Mouse (Mus musculus): ENCODE measurements around the gene Mrpl17. TPM values are rescaled to one million over a fixed set of nuclear protein-coding genes. Genes with fewer than 3 reads are reported as not detected.
"Not testable (repeated sequence)": the region's sequence is repeated elsewhere in the genome, so short reads cannot be mapped to it uniquely, and the experiment has no call there.

Gene Mrpl17
- 43.5 and 55.5 TPM in 2 replicates for total RNA-seq (2017)

GRCm38 (mm10) chr7:105810877-105811489 lies at the start of gene Mrpl17:
Gene Mrpl17, minus strand, starts transcription at chr7:105811099.
- peak; percentile 97 for ATAC-seq (replicated peaks in 1 of 2; ENCODE audit: insufficient read depth in 1 of 2, low FRiP score in 2 of 2, low TSS enrichment in 1 of 2, low read depth in 1 of 2, poor library complexity in 2 of 2, severe bottlenecking in 2 of 2)

- ATAC-seq (replicated peaks in 1 of 2; ENCODE audit: insufficient read depth in 1 of 2, low FRiP score in 2 of 2, low TSS enrichment in 1 of 2, low read depth in 1 of 2, poor library complexity in 2 of 2, severe bottlenecking in 2 of 2), result not testable (repeated sequence)
Observed at GRCm38 (mm10) chr7:105855718-105856560, 45.0 kb upstream of the Mrpl17 start.

- ATAC-seq (replicated peaks in 1 of 2; ENCODE audit: insufficient read depth in 1 of 2, low FRiP score in 2 of 2, low TSS enrichment in 1 of 2, low read depth in 1 of 2, poor library complexity in 2 of 2, severe bottlenecking in 2 of 2), result no peak
Observed at GRCm38 (mm10) chr7:105824281-105824680, 13.4 kb upstream of the Mrpl17 start.

- ATAC-seq (replicated peaks in 1 of 2; ENCODE audit: insufficient read depth in 1 of 2, low FRiP score in 2 of 2, low TSS enrichment in 1 of 2, low read depth in 1 of 2, poor library complexity in 2 of 2, severe bottlenecking in 2 of 2), result peak; percentile 37 to 69; a peak in 1 of 4 replicates
Observed at GRCm38 (mm10) chr7:105818483-105818882, 7.6 kb upstream of the Mrpl17 start.

- ATAC-seq (replicated peaks in 1 of 2; ENCODE audit: insufficient read depth in 1 of 2, low FRiP score in 2 of 2, low TSS enrichment in 1 of 2, low read depth in 1 of 2, poor library complexity in 2 of 2, severe bottlenecking in 2 of 2), result peak; percentile 48 to 62; a peak in 3 of 4 replicates
Observed at GRCm38 (mm10) chr7:105816736-105817135, 5.8 kb upstream of the Mrpl17 start.

GRCm38 (mm10) chr7:105813326-105813725 lies 2.4 kb upstream of the Mrpl17 start:
- no peak for ATAC-seq (replicated peaks in 1 of 2; ENCODE audit: insufficient read depth in 1 of 2, low FRiP score in 2 of 2, low TSS enrichment in 1 of 2, low read depth in 1 of 2, poor library complexity in 2 of 2, severe bottlenecking in 2 of 2)

- no peak for ATAC-seq (replicated peaks in 1 of 2; ENCODE audit: insufficient read depth in 1 of 2, low FRiP score in 2 of 2, low TSS enrichment in 1 of 2, low read depth in 1 of 2, poor library complexity in 2 of 2, severe bottlenecking in 2 of 2)
Observed at GRCm38 (mm10) chr7:105812566-105812965, 1.7 kb upstream of the Mrpl17 start.

GRCm38 (mm10) chr7:105811516-105811915 lies 617 bp upstream of the Mrpl17 start:
- no peak for ATAC-seq (replicated peaks in 1 of 2; ENCODE audit: insufficient read depth in 1 of 2, low FRiP score in 2 of 2, low TSS enrichment in 1 of 2, low read depth in 1 of 2, poor library complexity in 2 of 2, severe bottlenecking in 2 of 2)

- ATAC-seq (replicated peaks in 1 of 2; ENCODE audit: insufficient read depth in 1 of 2, low FRiP score in 2 of 2, low TSS enrichment in 1 of 2, low read depth in 1 of 2, poor library complexity in 2 of 2, severe bottlenecking in 2 of 2), result 0 out of 4 replicates have a peak, but pooled peaks of 1 of the 2 experiments have one; percentile 2
Observed at GRCm38 (mm10) chr7:105810280-105810876, 521 bp downstream of the Mrpl17 start.

- no peak for ATAC-seq (replicated peaks in 1 of 2; ENCODE audit: insufficient read depth in 1 of 2, low FRiP score in 2 of 2, low TSS enrichment in 1 of 2, low read depth in 1 of 2, poor library complexity in 2 of 2, severe bottlenecking in 2 of 2)
Observed at GRCm38 (mm10) chr7:105809836-105810235, 1.1 kb downstream of the Mrpl17 start.

- no peak for ATAC-seq (replicated peaks in 1 of 2; ENCODE audit: insufficient read depth in 1 of 2, low FRiP score in 2 of 2, low TSS enrichment in 1 of 2, low read depth in 1 of 2, poor library complexity in 2 of 2, severe bottlenecking in 2 of 2)
Observed at GRCm38 (mm10) chr7:105808385-105808784, 2.5 kb downstream of the Mrpl17 start.

- no peak for ATAC-seq (replicated peaks in 1 of 2; ENCODE audit: insufficient read depth in 1 of 2, low FRiP score in 2 of 2, low TSS enrichment in 1 of 2, low read depth in 1 of 2, poor library complexity in 2 of 2, severe bottlenecking in 2 of 2)
Observed at GRCm38 (mm10) chr7:105806716-105807115, 4.2 kb downstream of the Mrpl17 start.

- ATAC-seq (replicated peaks in 1 of 2; ENCODE audit: insufficient read depth in 1 of 2, low FRiP score in 2 of 2, low TSS enrichment in 1 of 2, low read depth in 1 of 2, poor library complexity in 2 of 2, severe bottlenecking in 2 of 2), result no peak
Observed at GRCm38 (mm10) chr7:105806125-105806524, 4.8 kb downstream of the Mrpl17 start.

GRCm38 (mm10) chr7:105803428-105803827 lies 7.5 kb downstream of the Mrpl17 start:
- no peak for ATAC-seq (replicated peaks in 1 of 2; ENCODE audit: insufficient read depth in 1 of 2, low FRiP score in 2 of 2, low TSS enrichment in 1 of 2, low read depth in 1 of 2, poor library complexity in 2 of 2, severe bottlenecking in 2 of 2)

- no peak for ATAC-seq (replicated peaks in 1 of 2; ENCODE audit: insufficient read depth in 1 of 2, low FRiP score in 2 of 2, low TSS enrichment in 1 of 2, low read depth in 1 of 2, poor library complexity in 2 of 2, severe bottlenecking in 2 of 2)
Observed at GRCm38 (mm10) chr7:105802771-105803170, 8.1 kb downstream of the Mrpl17 start.

- ATAC-seq (replicated peaks in 1 of 2; ENCODE audit: insufficient read depth in 1 of 2, low FRiP score in 2 of 2, low TSS enrichment in 1 of 2, low read depth in 1 of 2, poor library complexity in 2 of 2, severe bottlenecking in 2 of 2), result no peak
Observed at GRCm38 (mm10) chr7:105802312-105802711, 8.6 kb downstream of the Mrpl17 start.

GRCm38 (mm10) chr7:105796972-105797371 lies 13.9 kb downstream of the Mrpl17 start:
- no peak for ATAC-seq (replicated peaks in 1 of 2; ENCODE audit: insufficient read depth in 1 of 2, low FRiP score in 2 of 2, low TSS enrichment in 1 of 2, low read depth in 1 of 2, poor library complexity in 2 of 2, severe bottlenecking in 2 of 2)

- ATAC-seq (replicated peaks in 1 of 2; ENCODE audit: insufficient read depth in 1 of 2, low FRiP score in 2 of 2, low TSS enrichment in 1 of 2, low read depth in 1 of 2, poor library complexity in 2 of 2, severe bottlenecking in 2 of 2), result peak; percentile 65 to 71; a peak in 2 of 4 replicates
Observed at GRCm38 (mm10) chr7:105795759-105796366, 15.0 kb downstream of the Mrpl17 start.
